Mouse (Mus musculus): ENCODE data around the gene Cxxc4. TPM values are rescaled to one million over a fixed set of nuclear protein-coding genes. Genes with fewer than 3 reads are reported as not detected.
A peak's percentile ranks its signal among the peaks of the same experiment; 100 is the strongest.

Cxxc4 gene
- polyA plus RNA-seq, 1 experiment from 2014 or later, result 7.9 TPM

MicroRNA genes within 50 kb of the gene (microRNA counts, 519-probe panel; counts per million panel counts)
- microRNA mmu-miR-1895, result 489 counts per million, percentile 1 among the panel's probes with 10 or more counts

Small RNA genes within 50 kb of the gene (microRNA-seq; reads per million reads assigned to microRNA genes)
- not detected for gene Mir1895
